Mouse (Mus musculus): ENCODE results near the gene Kctd12. TPM values are rescaled to one million over a fixed set of nuclear protein-coding genes. Genes with fewer than 3 reads are reported as not detected.

Gene Kctd12
- total and polyA plus RNA-seq, 2 experiments = 3.8 to 7.2 TPM

DNA sequence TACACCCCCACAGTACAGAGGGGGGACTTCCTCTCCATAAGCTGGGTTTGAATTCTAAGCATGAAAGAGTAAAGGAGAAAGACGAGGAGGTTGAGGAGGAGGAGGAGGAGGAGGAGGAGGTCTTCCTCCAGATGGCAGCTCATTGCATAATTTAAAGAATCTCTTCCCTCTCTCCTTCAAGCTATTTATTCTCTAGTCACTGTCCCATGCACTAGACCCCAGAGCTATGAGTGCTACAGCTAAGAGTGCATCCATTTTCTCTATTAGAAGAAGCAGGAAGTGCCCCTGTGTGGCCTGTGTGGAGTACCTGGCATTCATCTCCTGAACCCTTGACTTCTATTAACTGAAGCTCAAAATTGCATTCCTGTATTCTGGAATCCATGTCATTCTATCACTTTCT is 51.5 kb downstream of the Kctd12 start:
- H3K4me3 ChIP-seq (ENCODE audit: insufficient read depth, low read depth, low read length) = no peak overlapping the region
- H3K79me2 ChIP-seq (ENCODE audit: control insufficient read depth, insufficient read depth, low read length) = no peaks in the 10 kb centered on the region
- 67% methylated on average over 1 of the region's 1 CpGs for WGBS
- no peaks in the 10 kb centered on the region for H3K36me3 ChIP-seq (ENCODE audit: control insufficient read depth, insufficient read depth, low read length)
- no peaks in the 10 kb centered on the region for H3K27me3 ChIP-seq (ENCODE audit: control insufficient read depth, insufficient read depth, low read length)
- no peak for DNase-seq (ENCODE audit: extremely low read depth, low read depth, low spot score)
- TF ChIP-seq CTCF (IDR thresholded peaks at IDR 0.05; ENCODE audit: low read depth, low read length) = no peak
- TF ChIP-seq POLR2A (IDR thresholded peaks at IDR 0.05; ENCODE audit: extremely low read depth, insufficient read depth, low read length) = no peak
- no peak overlapping the region for H3K9ac ChIP-seq (ENCODE audit: low read depth, low read length)
- H3K27ac ChIP-seq (replicated peaks; ENCODE audit: insufficient read depth, low read depth, low read length) = no peak overlapping the region
- no peaks in the 10 kb centered on the region for H3K4me1 ChIP-seq (ENCODE audit: control insufficient read depth, insufficient read depth, low read length)

DNA sequence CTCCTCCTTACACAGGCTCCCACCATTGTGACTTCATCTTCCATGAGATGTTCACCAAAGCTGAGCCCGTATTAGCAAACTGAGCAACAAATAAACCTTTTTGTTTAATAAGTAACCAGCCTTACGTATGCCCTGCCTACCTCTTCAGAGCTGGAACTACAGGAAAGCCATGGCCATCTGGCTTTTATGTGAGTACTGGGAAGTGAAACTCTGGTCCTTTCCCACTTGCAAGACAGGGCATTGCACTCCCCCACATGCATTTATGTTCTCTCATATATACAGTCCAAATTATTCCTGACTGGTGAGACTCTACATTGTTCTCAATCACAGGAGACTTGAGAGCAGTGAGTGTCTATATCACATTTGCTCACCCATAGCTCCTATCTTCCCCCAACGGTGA is 52.9 kb downstream of the Kctd12 start:
- 36% methylated on average over 3 of the region's 3 CpGs for WGBS
- no peak overlapping the region for H3K27ac ChIP-seq (replicated peaks; ENCODE audit: insufficient read depth, low read depth, low read length)
- H3K4me3 ChIP-seq (ENCODE audit: insufficient read depth, low read depth, low read length) = no peak overlapping the region

DNA sequence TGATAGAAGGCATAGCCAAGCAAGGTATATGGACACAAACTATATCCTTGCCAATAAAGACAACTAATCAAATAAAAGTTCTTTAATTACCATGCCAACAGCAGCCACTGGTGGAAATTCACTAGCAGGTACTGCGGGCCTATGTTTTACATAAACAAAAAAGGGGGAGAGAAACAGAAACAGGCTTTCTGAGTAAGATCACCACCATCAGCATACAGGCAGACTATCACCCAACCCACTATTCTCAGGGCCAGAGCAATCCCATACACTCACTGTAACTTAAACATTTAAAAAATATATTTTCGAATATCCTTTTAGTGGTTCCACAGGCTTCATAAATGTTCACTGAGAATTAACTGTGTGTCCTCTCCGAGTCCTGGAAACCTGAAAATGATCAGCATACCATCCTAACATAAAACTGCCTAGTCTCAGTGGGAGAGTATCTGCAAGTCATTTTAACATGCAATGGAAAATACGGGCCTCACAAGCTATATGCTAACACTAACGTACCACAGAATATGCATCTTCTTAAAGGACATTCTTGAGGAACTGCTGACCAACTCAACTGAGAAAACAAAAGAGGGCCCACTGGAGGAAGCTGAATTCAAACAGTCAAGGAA is 54.5 kb downstream of the Kctd12 start:
- no peak overlapping the region for H3K27ac ChIP-seq (replicated peaks; ENCODE audit: insufficient read depth, low read depth, low read length)
- no peaks in the 10 kb centered on the region for H3K4me1 ChIP-seq (ENCODE audit: control insufficient read depth, insufficient read depth, low read length)
- 84% methylated on average over 5 of the region's 5 CpGs for WGBS
- H3K4me3 ChIP-seq (ENCODE audit: insufficient read depth, low read depth, low read length) = no peak overlapping the region
- DNase-seq (ENCODE audit: extremely low read depth, low read depth, low spot score) = no peak
- no peak overlapping the region for H3K9ac ChIP-seq (ENCODE audit: low read depth, low read length)
- TF ChIP-seq POLR2A (IDR thresholded peaks at IDR 0.05; ENCODE audit: extremely low read depth, insufficient read depth, low read length) (no peak), CTCF (IDR thresholded peaks at IDR 0.05; ENCODE audit: low read depth, low read length) (no peak)
- H3K79me2 ChIP-seq (ENCODE audit: control insufficient read depth, insufficient read depth, low read length) = no peaks in the 10 kb centered on the region
- no peaks in the 10 kb centered on the region for H3K27me3 ChIP-seq (ENCODE audit: control insufficient read depth, insufficient read depth, low read length)
- no peaks in the 10 kb centered on the region for H3K36me3 ChIP-seq (ENCODE audit: control insufficient read depth, insufficient read depth, low read length)

More for the DNA sequence above, 52.9 kb downstream of the Kctd12 start:
- no peak for DNase-seq (ENCODE audit: extremely low read depth, low read depth, low spot score)
- Histone ChIP-seq H3K36me3 (ENCODE audit: control insufficient read depth, insufficient read depth, low read length) (no peaks in the 10 kb centered on the region), H3K4me1 (ENCODE audit: control insufficient read depth, insufficient read depth, low read length) (no peaks in the 10 kb centered on the region), H3K27me3 (ENCODE audit: control insufficient read depth, insufficient read depth, low read length) (no peaks in the 10 kb centered on the region), H3K9ac (ENCODE audit: low read depth, low read length) (no peak overlapping the region), H3K79me2 (ENCODE audit: control insufficient read depth, insufficient read depth, low read length) (no peaks in the 10 kb centered on the region)
- TF ChIP-seq CTCF (IDR thresholded peaks at IDR 0.05; ENCODE audit: low read depth, low read length) = no peak

Other genes with a start within 250 kb of the Kctd12 start
- gene Acod1, start 64.3 kb upstream of the Kctd12 start, total RNA-seq (2014; rRNA removed) = 0.07 and 0.09 TPM in 2 replicates
- 0.07 TPM in 1 of 2 replicates, not detected in the other for gene Acod1, start 64.3 kb upstream of the Kctd12 start, polyA plus RNA-seq (2012; rRNA removed)
- 30.3 and 41.9 TPM in 2 replicates for gene Cln5, start 87.6 kb upstream of the Kctd12 start, total RNA-seq (2014; rRNA removed)
- gene Cln5, start 87.6 kb upstream of the Kctd12 start, polyA plus RNA-seq (2012; rRNA removed) = 17.2 and 20.2 TPM in 2 replicates
- 51.0 and 51.1 TPM in 2 replicates for gene Fbxl3, start 116.9 kb upstream of the Kctd12 start, total RNA-seq (2014; rRNA removed)
- gene Fbxl3, start 116.9 kb upstream of the Kctd12 start, polyA plus RNA-seq (2012; rRNA removed) = 25.6 and 27.9 TPM in 2 replicates

All from liver, adult 2 months (tissue).